Mouse (Mus musculus): Measurements from ENCODE around the gene Dennd4b.

GRCm38 (mm10) chr3:90279216-90279615 is 14.2 kb downstream of the Dennd4b start:
- TF ChIP-seq CTCF (IDR thresholded peaks at IDR 0.05) (no peak), EP300 (IDR thresholded peaks at IDR 0.05) (no peak)

Measured in lung, postnatal 0 days (tissue).